Mouse (Mus musculus) cerebellum, postnatal 25 days (tissue): ENCODE data around the gene Pkm.

Source experiments
- DNase-seq, 2 experiments: peaks; one replicate each; pipeline ENCODE4 v3.0.0; 2021; ENCODE audit warnings: mixed read lengths in 2 of 2

Pkm gene

GRCm38 (mm10) chr9:59666813-59667212 is 10.6 kb downstream of the Pkm start:
- peak in 1 of 2 experiments; percentile 1 for DNase-seq

- no peak for DNase-seq
These were observed 11.1 kb downstream of the Pkm start for GRCm38 (mm10) chr9:59667250-59667649.

- no peak for DNase-seq
These were observed 11.7 kb downstream of the Pkm start for GRCm38 (mm10) chr9:59667904-59668303.

- no peak for DNase-seq
These were observed 12.3 kb downstream of the Pkm start for GRCm38 (mm10) chr9:59668473-59668872.

GRCm38 (mm10) chr9:59669172-59669571 is 13.0 kb downstream of the Pkm start:
- DNase-seq: peak in 1 of 2 experiments; percentile 2

GRCm38 (mm10) chr9:59672195-59672894 is 16.2 kb downstream of the Pkm start:
- peak; percentile 51 to 70 for DNase-seq

- no peak for DNase-seq
These were observed 17.3 kb downstream of the Pkm start for GRCm38 (mm10) chr9:59673427-59673826.

- peak; percentile 40 to 48 for DNase-seq
These were observed 19.4 kb downstream of the Pkm start for GRCm38 (mm10) chr9:59675598-59675997.

- peak; percentile 49 to 68 for DNase-seq
These were observed 22.1 kb downstream of the Pkm start for GRCm38 (mm10) chr9:59678313-59678712.

- DNase-seq: peak; percentile 87 to 93
These were observed 23.7 kb downstream of the Pkm start, which contains the start of gene Gramd2 for GRCm38 (mm10) chr9:59679678-59680533. Gene Gramd2 (plus strand): TSS chr9:59680144.

- DNase-seq: peak in 1 of 2 experiments; percentile 35
These were observed 24.3 kb downstream of the Pkm start for GRCm38 (mm10) chr9:59680534-59680875.

GRCm38 (mm10) chr9:59684020-59684419 is 27.9 kb downstream of the Pkm start:
- no peak for DNase-seq

GRCm38 (mm10) chr9:59687416-59688046 is 31.4 kb downstream of the Pkm start:
- no peak for DNase-seq

- DNase-seq: peak; percentile 69 to 76
These were observed 35.5 kb downstream of the Pkm start for GRCm38 (mm10) chr9:59691635-59692094.

GRCm38 (mm10) chr9:59692145-59692544 is 36.0 kb downstream of the Pkm start:
- DNase-seq: peak; percentile 62 to 73

- no peak for DNase-seq
These were observed 38.6 kb downstream of the Pkm start for GRCm38 (mm10) chr9:59694571-59695450.

- no peak for DNase-seq
These were observed 39.3 kb downstream of the Pkm start for GRCm38 (mm10) chr9:59695451-59695813.

- DNase-seq: no peak
These were observed 40.2 kb downstream of the Pkm start for GRCm38 (mm10) chr9:59696381-59696780.

- peak in 1 of 2 experiments; percentile 26 for DNase-seq
These were observed 44.9 kb downstream of the Pkm start for GRCm38 (mm10) chr9:59701094-59701493.

GRCm38 (mm10) chr9:59703099-59703498 is 46.9 kb downstream of the Pkm start:
- DNase-seq: no peak

GRCm38 (mm10) chr9:59706850-59707825 is 51.0 kb downstream of the Pkm start:
- DNase-seq: no peak
